Mouse (Mus musculus): ENCODE results near the gene Ier3.

The Ier3 gene

GRCm38 (mm10) chr17:35866911-35867890, 45.7 kb downstream of the Ier3 start:
- no peak for DNase-seq (ENCODE audit: low spot score in 2 of 2)

GRCm38 (mm10) chr17:35868165-35868820, 46.8 kb downstream of the Ier3 start:
- no peak for DNase-seq (ENCODE audit: low spot score in 2 of 2)

- DNase-seq (ENCODE audit: low spot score in 2 of 2): no peak
These were observed 47.5 kb downstream of the Ier3 start for GRCm38 (mm10) chr17:35868961-35869345.

- no peak for DNase-seq (ENCODE audit: low spot score in 2 of 2)
These were observed 48.0 kb downstream of the Ier3 start for GRCm38 (mm10) chr17:35869346-35870067.

- DNase-seq (ENCODE audit: low spot score in 2 of 2): no peak
These were observed 48.8 kb downstream of the Ier3 start for GRCm38 (mm10) chr17:35870151-35870883.

- no peak for DNase-seq (ENCODE audit: low spot score in 2 of 2)
These were observed 49.6 kb downstream of the Ier3 start for GRCm38 (mm10) chr17:35870884-35871696.
